Mouse (Mus musculus) liver (tissue): Measurements from ENCODE around the gene Plp1.

ENCODE experiments used
- DNase-seq: peaks from one replicate; pipeline ENCODE4 v3.0.0-alpha.2; 2020; ENCODE audit warnings: mixed read lengths

The Plp1 gene

GRCm38 (mm10) chrX:136822371-136822770 lies at the start of gene Plp1:
Gene Plp1 (plus strand): TSS chrX:136822671.
- no peak for DNase-seq

GRCm38 (mm10) chrX:136773035-136773434 lies 49.4 kb upstream of the Plp1 start:
- DNase-seq: no peak

- no peak for DNase-seq
Measured at GRCm38 (mm10) chrX:136778046-136778445, 44.4 kb upstream of the Plp1 start.

- no peak for DNase-seq
Measured at GRCm38 (mm10) chrX:136779262-136779661, 43.2 kb upstream of the Plp1 start.

- DNase-seq: no peak
Measured at GRCm38 (mm10) chrX:136780041-136780440, 42.4 kb upstream of the Plp1 start, which contains the start of gene Glra4. Gene Glra4 (minus strand): TSS chrX:136780141.

- no peak for DNase-seq
Measured at GRCm38 (mm10) chrX:136789446-136789845, 33.0 kb upstream of the Plp1 start.

GRCm38 (mm10) chrX:136797223-136797622 lies 25.2 kb upstream of the Plp1 start:
- DNase-seq: no peak

GRCm38 (mm10) chrX:136819752-136820151 lies 2.7 kb upstream of the Plp1 start:
- DNase-seq: no peak

- peak; percentile 49 for DNase-seq
Measured at GRCm38 (mm10) chrX:136820250-136820649, 2.2 kb upstream of the Plp1 start.

GRCm38 (mm10) chrX:136825016-136825415 lies 2.5 kb downstream of the Plp1 start:
- DNase-seq: no peak

GRCm38 (mm10) chrX:136828610-136829009 lies 6.1 kb downstream of the Plp1 start:
- DNase-seq: no peak

- DNase-seq: no peak
Measured at GRCm38 (mm10) chrX:136850300-136850699, 27.8 kb downstream of the Plp1 start.

GRCm38 (mm10) chrX:136868061-136869040 lies 45.9 kb downstream of the Plp1 start, which contains the start of gene Rab9b:
Gene Rab9b (minus strand): TSS chrX:136868755.
- DNase-seq: no peak
